ENCODE assay signal across 25 mouse cellular contexts in the genomic region with DNA sequence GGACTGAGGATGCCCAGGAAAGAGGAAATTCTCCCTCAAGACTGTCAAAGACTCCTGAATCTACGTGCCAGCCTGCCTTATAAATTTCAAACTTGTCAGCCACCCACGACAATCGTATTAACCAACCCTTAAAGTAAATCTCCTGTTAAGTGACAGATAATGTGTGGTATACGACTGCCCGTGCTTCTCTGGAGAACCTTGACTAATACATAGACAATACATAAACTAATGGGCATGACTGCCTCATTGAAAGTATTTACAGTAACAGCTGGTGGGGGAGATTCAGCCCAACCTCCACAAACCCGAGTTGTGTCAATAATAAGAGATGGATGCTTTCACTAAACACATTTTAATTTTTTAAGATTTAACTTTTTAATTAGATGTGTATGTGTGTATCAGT.
"Had no signal": no experiment of that assay in that cellular context is flagged by ENCODE, and none has a peak within 500 bp of the region (broad histone marks: within the 10 kb centered on the region; RNA-seq: fewer than 3 reads in every experiment).

No protein-coding gene starts in this region.

- H3K4me3 ChIP-seq: gastrocnemius, adult 2 months; heart, embryonic 13.5 days; heart, embryonic 15.5 days; hindbrain, embryonic 13.5 days; hindbrain, embryonic 15.5 days; kidney, embryonic 15.5 days; limb, embryonic 13.5 days; limb, embryonic 15.5 days had no signal

- H3K9me3 ChIP-seq: heart, embryonic 13.5 days; heart, embryonic 15.5 days; hindbrain, embryonic 13.5 days; hindbrain, embryonic 15.5 days; kidney, embryonic 15.5 days; limb, embryonic 13.5 days; limb, embryonic 15.5 days had no signal

- H3K27ac ChIP-seq: gastrocnemius, adult 2 months; heart, embryonic 13.5 days; heart, embryonic 15.5 days; hindbrain, embryonic 13.5 days; hindbrain, embryonic 15.5 days; hindbrain, postnatal 0 days; kidney, embryonic 15.5 days; kidney, postnatal 0 days; limb, embryonic 13.5 days; limb, embryonic 15.5 days had no signal

- DNase-seq: gastrocnemius, adult 2 months; gastrocnemius, postnatal 10 days; gastrocnemius, postnatal 25 days; heart, adult 18-20 months; heart, postnatal 14 days; heart, postnatal 36 days; kidney, adult 11 months; kidney, adult 2 months; kidney, adult 9 months; kidney, postnatal 14 days; kidney, postnatal 36 days; layer of hippocampus, adult 9-11 months; layer of hippocampus, postnatal 36 days; left cerebral cortex, postnatal 4 days had no signal

- H3K4me2 ChIP-seq: heart, embryonic 11.5 days; heart, embryonic 13.5 days; heart, embryonic 15.5 days; hindbrain, embryonic 13.5 days; hindbrain, embryonic 15.5 days; kidney, embryonic 15.5 days; limb, embryonic 13.5 days; limb, embryonic 15.5 days had no signal

- H3K27me3 ChIP-seq: heart, embryonic 13.5 days; heart, embryonic 15.5 days; kidney, embryonic 15.5 days; limb, embryonic 13.5 days; limb, embryonic 15.5 days had no signal

- ATAC-seq: hindbrain, postnatal 0 days; intestine, embryonic 16.5 days had no signal

- H3K9ac ChIP-seq: heart, embryonic 13.5 days; heart, embryonic 15.5 days; hindbrain, embryonic 13.5 days; hindbrain, embryonic 15.5 days; kidney, embryonic 15.5 days; limb, embryonic 13.5 days; limb, embryonic 15.5 days had no signal
